Mouse (Mus musculus) forebrain, embryonic 15.5 days (tissue): Measurements from ENCODE around the gene Olfr576. TPM values are rescaled to one million over a fixed set of nuclear protein-coding genes. Genes with fewer than 3 reads are reported as not detected.

ENCODE experiments used
- ATAC-seq: fragments of 200-750 bp; cut with Nextera tagmentation; replicated peaks from 2 replicates; pipeline ENCODE4 v1.8.0; 2017; ENCODE audit warnings: mild to moderate bottlenecking, moderate TSS enrichment, moderate library complexity
- H3K27ac ChIP-seq: fragments of 300-500 bp; sonication (generic); replicated peaks from 2 replicates; pipeline ENCODE4 v1.5.1; 2015; ENCODE audit warnings: mild to moderate bottlenecking, inconsistent platforms
- H3K27me3 ChIP-seq: fragments of 300-500 bp; sonication (generic); 2 replicates; pipeline ENCODE4 v1.6.1; 2015; ENCODE audit warnings: inconsistent platforms
- H3K36me3 ChIP-seq: fragments of 300-500 bp; sonication (generic); 2 replicates; pipeline ENCODE4 v1.6.1; 2015; ENCODE audit warnings: mild to moderate bottlenecking, inconsistent platforms
- H3K4me1 ChIP-seq: fragments of 300-500 bp; sonication (generic); 2 replicates; pipeline ENCODE4 v1.6.1; 2015; ENCODE audit warnings: inconsistent platforms
- H3K4me2 ChIP-seq: fragments of 300-500 bp; sonication (generic); replicated peaks from 2 replicates; pipeline ENCODE4 v1.6.1; 2015; ENCODE audit warnings: mild to moderate bottlenecking, inconsistent platforms
- H3K4me3 ChIP-seq: fragments of 300-500 bp; sonication (generic); 2 replicates; pipeline ENCODE4 v1.5.1; 2015; ENCODE audit warnings: mild to moderate bottlenecking, inconsistent platforms
- H3K9ac ChIP-seq: fragments of 300-500 bp; sonication (generic); replicated peaks from 2 replicates; pipeline ENCODE4 v1.6.1; 2015; ENCODE audit warnings: mild to moderate bottlenecking, inconsistent platforms
- H3K9me3 ChIP-seq: fragments of 300-500 bp; sonication (generic); 2 replicates; pipeline ENCODE4 v1.6.1; 2016; ENCODE audit warnings: inconsistent platforms
- WGBS: fragments of 180-500 bp; shearing (Covaris S2); methylation state at CpG from one replicate; pipeline ENCODE4 v1.1.7; 2015; ENCODE audit warnings: mixed read lengths; 5-methylcytosine and 5-hydroxymethylcytosine counted together
- polyA plus RNA-seq: library from polyadenylated mRNA; unstranded; fragments of >200 nt; fragmentation: Nextera tagmentation; extraction: Ambion mirVana; gene quantifications from 2 replicates; pipeline ENCODE4 v1.2.1, GENCODE M21; 2015

Olfr576 gene
- polyA plus RNA-seq, 1 experiment from 2014 or later, result not detected

DNA sequence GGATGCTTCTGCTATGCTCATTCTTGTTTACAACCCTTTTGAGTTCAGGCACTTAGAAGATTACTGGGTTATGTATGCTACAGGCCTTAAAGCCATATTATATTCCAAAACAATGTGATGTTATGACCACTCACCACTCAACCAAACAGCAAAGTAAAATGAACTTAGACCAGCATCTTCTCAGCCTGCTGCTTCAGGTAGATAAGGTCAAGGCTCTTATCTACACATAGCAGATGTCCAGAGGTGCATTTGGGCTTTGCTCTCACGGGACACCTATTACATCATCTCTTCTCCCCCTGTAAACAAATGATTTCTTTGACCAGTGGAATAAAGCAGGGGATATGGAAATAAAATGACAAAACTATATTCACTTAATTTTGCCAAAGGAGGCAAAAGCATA is 3.9 kb upstream of the Olfr576 start, which contains the start of gene Olfr575:
Gene Olfr575 (minus strand): TSS at position 183 of the 400 bp plus-strand sequence.
- no peak within 1 kb of the TSS for H3K4me3 ChIP-seq
- H3K4me1 ChIP-seq, result no peaks in the 10 kb centered on the region
- H3K36me3 ChIP-seq, result no peaks in the 10 kb centered on the region
- no peak within 1 kb of the TSS for H3K27ac ChIP-seq
- no peaks in the 10 kb centered on the region for H3K9me3 ChIP-seq
- no peak within 1 kb of the TSS for H3K9ac ChIP-seq
- H3K4me2 ChIP-seq, result no peak within 1 kb of the TSS
- WGBS, result 71% methylated on average over 1 of the region's 1 CpGs
- no peaks in the 10 kb centered on the region for H3K27me3 ChIP-seq
- ATAC-seq, result no peak

DNA sequence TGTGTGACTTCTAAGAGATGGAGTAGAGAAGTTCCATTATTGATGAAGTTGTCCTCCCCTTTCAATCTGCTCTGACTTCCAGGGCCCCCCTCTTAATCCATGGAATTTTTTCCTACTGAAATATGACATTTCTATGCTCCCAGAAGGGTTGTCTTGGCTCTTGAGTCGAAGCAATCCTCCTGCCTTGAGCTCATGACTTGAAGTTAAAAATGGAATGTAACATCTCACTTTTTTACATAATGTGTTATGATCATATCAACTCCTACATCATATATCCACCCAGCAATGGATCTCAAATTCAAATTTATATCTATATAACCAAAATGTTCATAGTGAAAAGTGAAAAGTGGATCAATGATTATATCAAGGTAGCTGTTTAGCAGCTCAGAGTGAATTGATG is 11.9 kb downstream of the Olfr576 start:
- H3K27ac ChIP-seq, result no peak overlapping the region
- no peak for ATAC-seq
- H3K4me2 ChIP-seq, result no peak overlapping the region
- no peaks in the 10 kb centered on the region for H3K9me3 ChIP-seq
- no peaks in the 10 kb centered on the region for H3K4me1 ChIP-seq
- no peak overlapping the region for H3K9ac ChIP-seq
- no peaks in the 10 kb centered on the region for H3K36me3 ChIP-seq
- 43% methylated on average over 1 of the region's 1 CpGs for WGBS
- H3K27me3 ChIP-seq, result no peaks in the 10 kb centered on the region
- H3K4me3 ChIP-seq, result no peak overlapping the region

DNA sequence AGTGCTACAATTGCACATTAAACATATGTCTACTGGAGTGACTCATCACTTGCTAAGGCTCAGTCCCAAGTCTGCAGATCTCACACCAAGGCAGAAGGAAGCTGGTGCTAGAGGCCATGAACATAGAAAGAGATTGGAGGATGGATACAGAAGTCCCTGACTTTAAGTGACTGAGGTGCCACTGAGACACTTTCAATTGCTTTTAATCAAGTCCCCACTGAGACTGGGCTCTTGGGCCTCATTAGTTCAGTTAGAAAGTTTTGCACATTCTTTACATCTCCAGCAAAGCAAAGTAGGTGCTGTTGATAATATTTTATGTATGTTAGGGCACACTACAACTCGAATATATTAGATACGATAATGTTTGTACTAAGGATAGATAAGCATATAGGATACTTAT is 13.4 kb downstream of the Olfr576 start, which contains the start of gene Olfr577:
Gene Olfr577 (minus strand): TSS at position 101 of the 400 bp plus-strand sequence.
- Histone ChIP-seq H3K9me3 (no peaks in the 10 kb centered on the region), H3K4me3 (no peak within 1 kb of the TSS), H3K4me1 (no peaks in the 10 kb centered on the region), H3K4me2 (no peak within 1 kb of the TSS), H3K27me3 (no peaks in the 10 kb centered on the region), H3K36me3 (no peaks in the 10 kb centered on the region), H3K27ac (no peak within 1 kb of the TSS), H3K9ac (no peak within 1 kb of the TSS)
- WGBS, result 90% methylated on average over 2 of the region's 2 CpGs
- no peak for ATAC-seq

DNA sequence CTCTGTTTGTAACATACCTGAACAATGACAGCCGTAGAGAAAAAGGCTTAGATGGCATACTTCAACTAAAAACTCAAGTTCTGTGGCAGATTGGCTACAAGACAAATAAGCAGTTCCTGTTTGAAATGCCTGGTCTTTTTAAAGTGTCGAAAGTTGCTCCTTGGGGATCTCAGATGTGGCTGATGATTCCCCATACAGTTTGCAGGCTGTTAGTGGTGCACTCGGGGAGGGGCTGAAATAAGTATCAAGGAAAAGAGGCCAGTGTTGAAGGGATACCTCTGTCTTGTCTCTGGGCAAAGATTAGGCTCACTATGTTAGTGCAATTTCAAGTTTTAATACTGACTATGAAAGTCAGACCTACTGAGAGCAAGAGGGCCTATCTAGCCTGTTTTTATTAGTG is 26.8 kb downstream of the Olfr576 start, which contains the start of gene Olfr578:
Gene Olfr578 (minus strand): TSS at position 101 of the 400 bp plus-strand sequence.
- no peaks in the 10 kb centered on the region for H3K36me3 ChIP-seq
- no peaks in the 10 kb centered on the region for H3K9me3 ChIP-seq
- no peaks in the 10 kb centered on the region for H3K27me3 ChIP-seq
- H3K4me2 ChIP-seq, result no peak within 1 kb of the TSS
- H3K9ac ChIP-seq, result no peak within 1 kb of the TSS
- no peak within 1 kb of the TSS for H3K27ac ChIP-seq
- 80% methylated on average over 3 of the region's 3 CpGs for WGBS
- no peak for ATAC-seq
- H3K4me3 ChIP-seq, result no peak within 1 kb of the TSS
- H3K4me1 ChIP-seq, result no peaks in the 10 kb centered on the region

Other genes with a start within 250 kb of the Olfr576 start
- gene Olfr33, start 243.6 kb upstream of the Olfr576 start, polyA plus RNA-seq, result not detected in 2 replicates
- not detected in 2 replicates for gene Olfr559, start 235.2 kb upstream of the Olfr576 start, polyA plus RNA-seq
- gene Olfr560, start 203.3 kb upstream of the Olfr576 start, polyA plus RNA-seq, result not detected in 2 replicates
- 0.05 and 0.14 TPM in 2 replicates for gene Olfr78, start 203.2 kb upstream of the Olfr576 start, polyA plus RNA-seq
- not detected in 2 replicates for gene Olfr561, start 191.4 kb upstream of the Olfr576 start, polyA plus RNA-seq
- gene Olfr564, start 159.2 kb upstream of the Olfr576 start, polyA plus RNA-seq, result not detected in 2 replicates
- not detected in 2 replicates for gene Olfr566, start 103.9 kb upstream of the Olfr576 start, polyA plus RNA-seq
- not detected in 2 replicates for gene Olfr568, start 85.5 kb upstream of the Olfr576 start, polyA plus RNA-seq
- not detected in 2 replicates for gene Olfr569, start 71.8 kb upstream of the Olfr576 start, polyA plus RNA-seq
- gene Olfr570, start 68.1 kb upstream of the Olfr576 start, polyA plus RNA-seq, result 0.13 TPM in 1 of 2 replicates, not detected in the other
- not detected in 2 replicates for gene Olfr571, start 45.1 kb upstream of the Olfr576 start, polyA plus RNA-seq
- not detected in 2 replicates for gene Olfr572, start 38.3 kb upstream of the Olfr576 start, polyA plus RNA-seq
- not detected in 2 replicates for gene Olfr573-ps1, start 20.1 kb upstream of the Olfr576 start, polyA plus RNA-seq
- not detected in 2 replicates for gene Olfr574, start 14.2 kb upstream of the Olfr576 start, polyA plus RNA-seq
- gene Olfr575, start 3.9 kb upstream of the Olfr576 start, polyA plus RNA-seq, result not detected in 2 replicates
- gene Olfr577, start 13.3 kb downstream of the Olfr576 start, polyA plus RNA-seq, result not detected in 2 replicates
- not detected in 2 replicates for gene Olfr578, start 26.7 kb downstream of the Olfr576 start, polyA plus RNA-seq
- not detected in 2 replicates for gene Olfr582, start 75.4 kb downstream of the Olfr576 start, polyA plus RNA-seq
- gene Olfr583, start 88.6 kb downstream of the Olfr576 start, polyA plus RNA-seq, result not detected in 2 replicates
- gene Olfr584, start 119.2 kb downstream of the Olfr576 start, polyA plus RNA-seq, result not detected in 2 replicates
- gene Olfr585, start 135.1 kb downstream of the Olfr576 start, polyA plus RNA-seq, result not detected in 2 replicates
- not detected in 2 replicates for gene Olfr586, start 163.0 kb downstream of the Olfr576 start, polyA plus RNA-seq
- gene Olfr588-ps1, start 178.2 kb downstream of the Olfr576 start, polyA plus RNA-seq, result not detected in 2 replicates
- gene Olfr589, start 193.7 kb downstream of the Olfr576 start, polyA plus RNA-seq, result not detected in 2 replicates
- not detected in 2 replicates for gene Olfr591, start 215.7 kb downstream of the Olfr576 start, polyA plus RNA-seq
- gene Olfr592, start 222.1 kb downstream of the Olfr576 start, polyA plus RNA-seq, result not detected in 2 replicates
- not detected in 2 replicates for gene Olfr593, start 249.2 kb downstream of the Olfr576 start, polyA plus RNA-seq